Mouse (Mus musculus): ENCODE data around the gene Gvin1.
"Not testable (repeated sequence)": the region's sequence is repeated elsewhere in the genome, so short reads cannot be mapped to it uniquely, and the experiment has no call there.

The Gvin1 gene

DNA sequence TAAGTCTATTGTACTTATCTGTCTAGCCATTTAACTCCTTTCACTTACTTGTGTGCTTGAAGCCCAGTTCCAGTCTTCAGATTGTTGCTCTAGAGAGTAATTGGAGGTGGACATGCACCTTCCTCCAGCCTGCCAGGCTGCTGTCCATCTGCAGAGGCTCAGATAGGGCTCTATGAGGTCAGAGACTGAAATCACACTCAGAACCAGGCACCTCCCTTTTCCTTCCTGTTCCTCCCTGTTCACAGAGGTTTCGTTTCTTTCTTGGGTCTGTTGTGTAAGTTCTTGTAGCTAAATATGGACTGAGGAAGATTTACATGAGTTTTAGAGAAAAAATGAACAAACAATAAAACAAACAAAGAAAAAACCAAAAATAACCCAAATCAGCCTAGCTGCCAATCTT, at the start of gene Gvin1:
TSS of gene Gvin1 (minus strand) at position 150 of the 400 bp plus-strand sequence.
- DNase-seq, result not testable (repeated sequence)

GRCm38 (mm10) chr7:106251844-106252517, 36.9 kb upstream of the Gvin1 start:
- DNase-seq, result no peak

- DNase-seq, result no peak
Observed at GRCm38 (mm10) chr7:106248922-106249321, 33.8 kb upstream of the Gvin1 start.

GRCm38 (mm10) chr7:106248245-106248644, 33.1 kb upstream of the Gvin1 start:
- no peak for DNase-seq

DNA sequence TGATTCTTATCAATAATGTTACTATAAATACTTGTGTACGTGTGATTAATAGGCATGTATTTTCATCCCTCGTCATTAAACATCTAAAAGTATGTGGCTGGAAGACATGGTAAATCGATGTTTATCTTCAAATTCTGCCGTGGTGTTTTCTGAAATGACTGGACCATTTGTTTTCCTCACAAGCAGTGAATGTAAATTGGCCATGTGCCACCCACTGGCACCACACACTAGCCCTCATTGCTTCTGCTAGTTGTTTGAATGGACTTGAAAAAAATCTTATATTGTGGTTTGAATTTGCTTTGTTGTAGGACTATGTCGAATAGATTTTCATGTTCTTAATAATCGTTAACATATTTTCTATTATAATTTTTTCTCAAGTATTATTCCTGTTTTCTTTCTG, 30.5 kb upstream of the Gvin1 start:
- DNase-seq, result no peak

DNA sequence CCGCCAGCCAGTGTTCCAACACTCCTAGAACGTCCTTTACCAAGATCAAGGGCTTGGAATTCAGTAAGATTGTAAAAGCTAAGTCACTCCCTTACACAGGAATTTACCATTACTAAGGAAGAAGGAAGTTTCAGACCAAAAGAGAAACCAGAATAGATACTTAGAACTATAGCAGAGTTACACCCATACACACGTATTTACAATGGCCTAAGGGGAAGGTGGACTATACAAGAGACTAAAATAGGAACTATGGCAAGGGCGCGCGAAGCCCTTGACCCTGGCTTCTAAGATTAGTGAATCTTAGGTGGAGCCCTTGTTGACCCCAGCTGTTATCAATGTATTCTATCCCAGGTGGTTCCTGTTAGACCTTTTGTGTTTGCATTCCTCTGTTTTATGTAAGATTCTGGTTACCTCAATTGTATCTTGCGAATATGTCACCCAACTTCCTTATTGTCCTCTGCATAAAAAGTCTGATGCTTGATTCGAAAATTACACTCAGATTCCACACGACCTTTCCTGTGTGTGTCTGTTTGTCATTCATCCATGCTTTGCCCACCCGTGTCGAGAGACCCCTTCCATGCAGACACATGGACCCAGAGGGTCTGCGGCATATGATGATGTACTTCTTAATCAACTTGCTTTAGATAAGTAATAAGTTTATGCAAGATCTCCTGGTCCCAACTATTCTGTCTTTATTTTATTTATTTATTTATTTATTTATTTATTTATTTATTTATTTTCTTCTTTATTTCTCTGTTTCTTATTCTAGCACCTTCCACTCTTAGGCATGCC, 25.6 kb upstream of the Gvin1 start:
- not testable (repeated sequence) for DNase-seq

- no peak for DNase-seq
Observed at GRCm38 (mm10) chr7:106237192-106237465, 22.0 kb upstream of the Gvin1 start.

- DNase-seq, result no peak
Observed at GRCm38 (mm10) chr7:106236327-106237191, 21.4 kb upstream of the Gvin1 start.

DNA sequence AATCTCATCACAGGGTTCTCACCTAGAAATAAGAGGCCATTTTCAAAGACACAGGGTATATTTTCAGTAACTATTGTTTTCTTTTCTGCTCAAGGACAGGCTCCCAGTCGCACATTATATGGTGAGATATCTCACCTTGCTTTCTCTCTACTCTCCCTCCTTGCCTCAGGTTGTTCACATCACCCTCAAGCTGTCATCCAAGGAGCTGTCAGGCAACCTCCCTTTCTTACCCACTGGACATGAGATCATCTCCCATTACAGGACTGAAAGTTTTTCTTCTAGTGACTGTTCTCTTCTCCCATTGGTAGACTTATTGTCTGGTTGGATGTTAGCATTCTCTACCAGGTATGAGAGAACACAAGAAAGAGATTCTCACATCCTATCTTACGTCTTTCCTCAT, 20.5 kb upstream of the Gvin1 start:
- no peak for DNase-seq

- DNase-seq, result not testable (repeated sequence)
Observed at GRCm38 (mm10) chr7:106215910-106216309, 784 bp upstream of the Gvin1 start.

DNA sequence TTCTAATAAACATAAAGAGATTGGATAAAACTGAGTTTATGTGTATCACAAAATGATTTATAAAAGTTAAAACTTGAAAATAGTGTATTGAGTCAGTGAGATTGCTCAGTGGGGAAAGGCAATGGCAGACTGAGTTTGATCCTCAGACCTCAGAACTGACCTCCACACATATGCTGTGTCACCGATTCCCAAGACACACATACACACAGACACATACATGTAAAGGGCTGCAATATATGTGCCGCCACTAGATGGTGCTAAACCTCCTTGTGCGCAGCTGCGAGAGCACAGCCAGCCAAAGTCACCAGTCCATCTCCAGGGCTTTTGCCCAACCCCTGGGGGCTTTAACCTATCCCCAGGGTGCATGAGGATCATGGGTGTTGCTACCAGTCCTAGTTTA, 1.4 kb downstream of the Gvin1 start:
- not testable (repeated sequence) for DNase-seq

GRCm38 (mm10) chr7:106206630-106207029, 8.5 kb downstream of the Gvin1 start:
- not testable (repeated sequence) for DNase-seq

- DNase-seq, result not testable (repeated sequence)
Observed at GRCm38 (mm10) chr7:106177065-106177464, 38.1 kb downstream of the Gvin1 start.

- not testable (repeated sequence) for DNase-seq
Observed at GRCm38 (mm10) chr7:106145013-106145754, 69.9 kb downstream of the Gvin1 start.

DNA sequence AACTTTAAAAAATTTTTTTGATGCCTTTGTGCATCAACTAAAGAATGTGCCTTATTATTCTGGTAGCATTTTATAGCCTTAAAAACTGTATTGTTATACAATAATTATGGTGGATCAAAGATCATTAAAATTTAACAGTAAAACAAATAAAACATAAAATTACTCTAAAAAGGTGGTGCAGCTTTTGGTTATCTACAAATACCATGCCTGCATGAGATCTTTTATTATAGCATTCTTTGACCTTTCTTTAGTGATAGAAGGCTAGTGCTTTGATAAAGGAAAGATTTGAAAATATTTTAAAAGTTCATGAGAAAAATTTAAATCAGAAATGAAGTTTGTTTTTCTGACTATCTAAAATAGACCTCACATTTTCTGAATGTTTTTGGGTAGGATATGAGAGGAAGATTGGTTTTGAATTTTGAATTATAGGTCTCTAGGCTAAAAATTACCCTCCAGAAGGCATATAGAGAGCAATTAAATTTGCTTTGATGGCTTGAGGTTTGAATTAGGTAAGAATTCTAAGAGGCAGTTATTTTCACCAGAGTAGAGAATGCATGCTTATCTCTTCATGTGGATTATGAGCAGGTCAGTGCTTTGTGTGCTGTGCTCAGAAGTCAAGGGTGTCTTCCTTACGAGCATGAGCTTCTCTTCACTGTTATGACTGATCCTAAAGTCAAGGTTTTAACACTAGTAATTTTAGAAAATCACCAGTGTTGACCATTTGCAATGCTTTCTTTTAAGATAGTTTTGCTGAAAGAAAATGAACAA, 73.8 kb downstream of the Gvin1 start:
- not testable (repeated sequence) for DNase-seq

DNA sequence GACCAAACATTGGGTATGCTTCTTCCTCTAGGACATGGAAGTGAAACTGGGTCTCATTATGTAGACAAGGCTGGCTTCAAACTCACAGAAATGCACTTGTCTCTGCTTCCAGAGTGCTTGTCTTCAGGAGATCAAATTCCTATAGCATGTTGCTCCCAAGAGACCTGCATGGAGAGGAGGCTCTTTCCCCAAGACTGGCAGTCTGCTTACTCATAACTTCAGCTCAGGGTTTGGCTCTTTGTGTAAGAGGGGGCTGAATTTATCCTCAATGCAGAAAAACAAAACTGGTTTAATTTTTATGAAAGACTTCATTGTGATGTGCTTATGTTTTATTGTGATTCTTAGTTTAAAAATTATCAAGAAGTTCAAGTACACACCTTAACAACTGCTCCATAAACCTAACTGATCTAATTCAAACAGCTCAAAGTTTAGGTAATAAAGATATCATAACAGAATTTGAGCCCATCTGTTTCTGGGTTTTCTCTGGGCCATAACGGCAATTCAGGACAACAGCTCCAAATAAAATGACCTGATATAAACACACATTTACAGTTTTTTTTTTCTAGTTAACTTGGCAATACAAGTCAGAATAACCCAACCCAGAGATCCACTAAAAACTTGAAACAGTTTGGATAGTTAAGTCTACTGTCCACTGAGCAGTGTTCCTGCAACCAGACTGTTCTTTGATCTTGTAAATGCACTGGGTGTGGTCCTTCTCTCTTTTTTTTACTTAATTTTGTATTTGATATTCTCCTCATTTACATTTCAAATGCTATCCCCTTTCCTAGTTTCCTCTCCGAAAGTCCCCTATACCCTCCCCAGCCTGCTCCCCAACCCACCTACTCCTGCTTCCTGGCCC, 97.8 kb downstream of the Gvin1 start:
- DNase-seq, result not testable (repeated sequence)
